Mouse (Mus musculus) CD4-positive, CD25-positive, alpha-beta regulatory T cell, adult 2 months (primary cell): ENCODE measurements around the gene Zw10.
A peak's percentile ranks its signal among the peaks of the same experiment; 100 is the strongest.

ENCODE experiments used
- DNase-seq: peaks from one replicate; pipeline ENCODE4 v3.0.0-alpha.2; 2012; ENCODE audit warnings: low read depth, low spot score

The Zw10 gene

GRCm38 (mm10) chr9:49055333-49056205 lies at the start of gene Zw10:
Gene Zw10, plus strand, starts transcription at chr9:49055613.
- DNase-seq = peak; percentile 95

GRCm38 (mm10) chr9:49015824-49016223 lies 39.6 kb upstream of the Zw10 start:
- no peak for DNase-seq

- DNase-seq = no peak
Observed at GRCm38 (mm10) chr9:49021289-49021688, 34.1 kb upstream of the Zw10 start.

DNA sequence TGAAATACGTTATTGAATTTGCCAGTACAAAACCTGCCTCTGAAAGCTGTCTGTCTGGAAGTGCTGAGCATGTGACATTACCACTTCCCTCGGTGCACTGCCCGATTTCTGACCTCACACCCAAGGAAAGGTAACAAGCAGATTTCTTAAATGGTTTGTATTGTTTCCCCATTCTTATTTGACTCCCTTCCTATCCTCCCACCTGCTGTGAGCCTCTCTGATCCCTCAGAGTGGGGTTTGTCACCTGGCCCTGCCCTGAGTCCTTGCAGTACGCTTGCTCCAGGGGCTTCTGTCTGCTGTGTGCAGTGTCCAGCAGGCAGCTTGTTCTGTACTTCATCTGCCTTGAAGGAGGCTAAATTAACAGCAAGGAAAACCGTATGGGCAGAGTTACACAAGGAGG lies 31.5 kb upstream of the Zw10 start:
- no peak for DNase-seq

GRCm38 (mm10) chr9:49024529-49024928 lies 30.9 kb upstream of the Zw10 start:
- no peak for DNase-seq

- no peak for DNase-seq
Observed at GRCm38 (mm10) chr9:49034764-49035163, 20.6 kb upstream of the Zw10 start.

DNA sequence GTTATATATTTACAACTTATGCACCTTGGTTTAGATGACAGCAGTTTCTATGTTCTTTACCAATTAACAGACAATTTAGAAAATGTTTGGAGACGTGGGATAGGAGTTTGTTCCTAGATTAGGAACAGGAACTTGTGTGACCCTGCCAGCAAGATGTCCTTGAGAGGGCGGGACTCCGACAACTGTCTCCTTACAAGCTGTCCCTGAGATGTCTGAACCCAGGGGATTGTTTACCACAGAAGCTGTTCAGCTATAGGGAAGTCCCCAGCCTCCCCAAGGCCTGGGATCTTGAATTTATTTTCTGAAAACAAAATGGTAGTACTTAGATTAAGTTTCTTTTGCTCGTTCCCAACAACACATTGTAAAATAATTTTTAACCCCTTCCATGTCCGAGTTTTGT lies 4.5 kb upstream of the Zw10 start:
- DNase-seq = no peak

- DNase-seq = peak; percentile 83
Observed at GRCm38 (mm10) chr9:49051349-49051748, 4.1 kb upstream of the Zw10 start.

- no peak for DNase-seq
Observed at GRCm38 (mm10) chr9:49054028-49054427, 1.4 kb upstream of the Zw10 start.

DNA sequence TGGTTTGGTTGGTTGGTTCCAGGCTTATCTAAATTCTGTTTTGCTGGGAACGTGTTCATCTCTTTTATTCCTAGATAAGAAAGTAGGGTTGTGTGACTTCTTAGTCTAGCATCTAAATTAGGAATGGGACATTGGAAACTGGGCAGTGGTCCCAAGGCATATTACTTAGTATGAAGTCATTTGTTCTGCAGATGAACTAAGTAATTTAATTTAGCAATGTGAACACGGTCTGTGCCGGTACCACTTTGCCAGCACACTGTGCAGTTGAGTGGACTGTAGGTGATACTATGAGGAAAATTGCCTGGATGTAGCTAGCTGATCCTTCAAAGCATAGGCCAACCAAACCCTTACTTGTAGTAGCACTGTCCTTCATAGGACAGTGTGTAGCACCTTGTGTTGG lies 21.4 kb downstream of the Zw10 start:
- DNase-seq = no peak

- no peak for DNase-seq
Observed at GRCm38 (mm10) chr9:49081107-49081506, 25.7 kb downstream of the Zw10 start, which contains the start of gene Tmprss5. Gene Tmprss5, plus strand, starts transcription at chr9:49081260.

GRCm38 (mm10) chr9:49081561-49081960 lies 26.1 kb downstream of the Zw10 start:
- DNase-seq = peak; percentile 41

DNA sequence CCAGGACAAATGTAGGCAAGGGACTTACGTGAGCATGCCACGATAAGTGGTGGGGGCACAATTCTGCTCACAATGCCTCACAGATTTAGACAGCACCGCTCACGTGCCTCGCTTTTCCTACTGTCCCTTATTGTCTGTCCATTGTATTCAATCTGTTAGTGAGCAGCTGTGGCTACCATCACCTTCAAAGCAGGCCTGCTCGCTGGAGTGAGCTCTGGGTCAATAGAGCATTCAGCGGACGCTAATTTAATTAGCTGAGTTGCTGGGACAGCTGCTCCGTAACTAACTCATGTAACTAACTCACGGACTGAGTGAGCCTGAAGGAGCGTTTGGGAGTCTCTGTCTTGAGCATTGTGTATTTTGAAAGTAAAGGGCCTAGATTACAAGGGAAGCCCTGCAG lies 31.9 kb downstream of the Zw10 start:
- DNase-seq = no peak

DNA sequence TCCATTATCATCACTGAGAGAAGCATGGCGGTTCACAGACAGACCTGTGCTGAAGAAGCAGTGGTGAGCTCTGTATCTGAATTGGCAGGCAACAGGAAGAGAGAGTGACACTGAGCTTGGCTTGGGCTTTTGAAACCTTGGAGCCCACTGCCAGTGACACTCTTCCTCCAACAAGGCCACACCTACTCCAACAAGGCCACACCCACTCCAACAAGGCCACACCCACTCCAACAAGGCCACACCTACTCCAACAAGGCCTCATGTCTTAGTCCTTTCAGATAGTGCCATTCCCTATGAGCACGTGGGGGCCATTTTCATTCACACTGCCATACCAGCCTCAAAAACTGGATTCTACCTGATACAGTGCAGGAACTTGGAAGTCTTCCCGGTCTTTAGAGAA lies 43.5 kb downstream of the Zw10 start:
- no peak for DNase-seq

- DNase-seq = no peak
Observed at GRCm38 (mm10) chr9:49102328-49102727, 46.9 kb downstream of the Zw10 start.

DNA sequence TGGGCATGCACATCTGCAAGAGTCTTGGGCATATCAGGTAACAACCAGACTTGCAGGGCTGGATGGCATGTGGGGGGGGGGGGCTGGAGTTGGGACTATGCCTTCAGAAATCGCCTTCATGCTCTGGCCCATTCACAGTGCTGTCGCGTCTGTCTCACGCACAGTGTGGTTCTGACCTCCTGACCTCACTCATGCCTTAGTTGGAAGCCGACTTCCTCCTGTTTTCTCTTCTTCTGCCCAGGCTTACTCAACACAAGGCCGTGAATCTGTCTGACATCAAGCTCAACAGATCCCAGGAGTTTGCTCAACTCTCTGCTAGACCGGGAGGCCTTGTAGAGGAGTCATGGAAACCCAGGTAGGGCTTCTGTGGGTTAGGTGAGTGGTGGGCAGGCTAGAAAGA lies 53.7 kb downstream of the Zw10 start:
- DNase-seq = no peak

GRCm38 (mm10) chr9:49110476-49111220 lies 55.2 kb downstream of the Zw10 start:
- no peak for DNase-seq

GRCm38 (mm10) chr9:49111296-49111695 lies 55.9 kb downstream of the Zw10 start:
- DNase-seq = no peak

GRCm38 (mm10) chr9:49118271-49118825 lies 62.9 kb downstream of the Zw10 start:
- no peak for DNase-seq

- DNase-seq = no peak
Observed at GRCm38 (mm10) chr9:49119759-49120158, 64.3 kb downstream of the Zw10 start.

DNA sequence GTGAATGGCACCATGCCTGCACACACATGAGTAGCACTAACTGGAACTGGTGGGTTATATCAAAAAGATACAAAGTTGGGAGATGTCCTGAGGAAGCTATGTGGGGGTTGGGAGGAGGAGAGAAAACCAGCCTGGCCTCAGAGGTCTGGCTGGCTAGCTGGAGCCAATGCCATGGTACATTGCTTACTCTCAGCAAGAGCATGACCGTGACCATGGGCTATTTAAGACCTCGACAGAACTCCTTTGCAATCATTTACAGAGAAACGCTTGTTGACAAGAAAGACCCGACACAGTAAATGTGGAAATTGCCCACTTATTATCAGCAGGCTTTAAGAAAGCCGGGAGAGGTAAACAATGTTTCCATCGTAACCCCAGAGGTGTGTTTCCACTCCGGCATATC lies 70.3 kb downstream of the Zw10 start:
- DNase-seq = no peak
